Mouse (Mus musculus): ENCODE results near the gene Sfxn2. TPM values are rescaled to one million over a fixed set of nuclear protein-coding genes. Genes with fewer than 3 reads are reported as not detected.

Sfxn2 gene
- total and polyA plus RNA-seq, 3 experiments = 20.3 to 36.6 (median 21.2) TPM

GRCm38 (mm10) chr19:46572951-46573937 lies at the start of gene Sfxn2, which contains the start of gene Arl3 (continued):
- no peak for TF ChIP-seq MYB (IDR thresholded peaks at IDR 0.05; ENCODE audit: low read depth, low read length)

GRCm38 (mm10) chr19:46523480-46524151 lies 49.5 kb upstream of the Sfxn2 start:
- DNase-seq (ENCODE audit: low read depth, low spot score) = no peak
- peaks cover 0 to 4% of the 10 kb centered on the region in 2 experiments; a peak in 2 of 4 replicates for H3K36me3 ChIP-seq (ENCODE audit: control insufficient read depth in 1 of 2, insufficient read depth in 2 of 2, low read length in 2 of 2)
- TF ChIP-seq RAD21 (IDR thresholded peaks at IDR 0.05; ENCODE audit: low read depth, low read length) = no peak
- no peak for TF ChIP-seq GATA1 (IDR thresholded peaks at IDR 0.05; ENCODE audit: low read depth, low read length)
- no peak for TF ChIP-seq MYB (IDR thresholded peaks at IDR 0.05; ENCODE audit: low read depth, low read length)
- no peaks in the 10 kb centered on the region for H3K27me3 ChIP-seq (ENCODE audit: control insufficient read depth in 1 of 2, insufficient read depth in 2 of 2, low read length in 2 of 2)
- no peaks in the 10 kb centered on the region for H3K9me3 ChIP-seq (replicated peaks; ENCODE audit: insufficient read depth, low read length)
- H3K27ac ChIP-seq (ENCODE audit: control insufficient read depth, low read depth, low read length) = no peak overlapping the region
- peaks cover 6 to 26% of the 10 kb centered on the region in 2 experiments for H3K4me1 ChIP-seq (ENCODE audit: control insufficient read depth in 1 of 2, insufficient read depth in 2 of 2, low read length in 2 of 2)
- H3K9ac ChIP-seq (ENCODE audit: control insufficient read depth, low read depth, low read length, poor library complexity, severe bottlenecking) = no peak overlapping the region
- no peak overlapping the region for H3K4me3 ChIP-seq (ENCODE audit: control insufficient read depth in 1 of 2, insufficient read depth in 1 of 2, low read depth in 2 of 2, low read length in 2 of 2)
- H3K79me2 ChIP-seq (ENCODE audit: control insufficient read depth, insufficient read depth, low read length, poor library complexity) = no peaks in the 10 kb centered on the region

GRCm38 (mm10) chr19:46524152-46524544 lies 49.0 kb upstream of the Sfxn2 start:
- H3K9me3 ChIP-seq (replicated peaks; ENCODE audit: insufficient read depth, low read length) = no peaks in the 10 kb centered on the region
- no peaks in the 10 kb centered on the region for H3K79me2 ChIP-seq (ENCODE audit: control insufficient read depth, insufficient read depth, low read length, poor library complexity)
- no peak overlapping the region for H3K27ac ChIP-seq (ENCODE audit: control insufficient read depth, low read depth, low read length)
- DNase-seq (ENCODE audit: low read depth, low spot score) = no peak
- H3K27me3 ChIP-seq (ENCODE audit: control insufficient read depth in 1 of 2, insufficient read depth in 2 of 2, low read length in 2 of 2) = no peaks in the 10 kb centered on the region
- H3K9ac ChIP-seq (ENCODE audit: control insufficient read depth, low read depth, low read length, poor library complexity, severe bottlenecking) = no peak overlapping the region
- H3K4me1 ChIP-seq (ENCODE audit: control insufficient read depth in 1 of 2, insufficient read depth in 2 of 2, low read length in 2 of 2) = peaks cover 6 to 26% of the 10 kb centered on the region in 2 experiments
- H3K4me3 ChIP-seq (ENCODE audit: control insufficient read depth in 1 of 2, insufficient read depth in 1 of 2, low read depth in 2 of 2, low read length in 2 of 2) = no peak overlapping the region
- peaks cover 0 to 7% of the 10 kb centered on the region in 2 experiments; a peak in 2 of 4 replicates for H3K36me3 ChIP-seq (ENCODE audit: control insufficient read depth in 1 of 2, insufficient read depth in 2 of 2, low read length in 2 of 2)
- TF ChIP-seq MAX (IDR thresholded peaks at IDR 0.05; ENCODE audit: low read length) = no peak
- no peak for TF ChIP-seq POLR2A (IDR thresholded peaks at IDR 0.05; ENCODE audit: control insufficient read depth in 1 of 2, insufficient read depth in 1 of 2, low read depth in 1 of 2, low read length in 2 of 2, poor library complexity in 1 of 2)
- no peak for TF ChIP-seq EP300 (IDR thresholded peaks at IDR 0.05; ENCODE audit: low read depth in 1 of 2, low read length in 2 of 2)
- TF ChIP-seq E2F4 (IDR thresholded peaks at IDR 0.05; ENCODE audit: borderline replicate concordance, low read depth, low read length) = no peak
- no peak for TF ChIP-seq RAD21 (IDR thresholded peaks at IDR 0.05; ENCODE audit: low read depth, low read length)
- no peak for TF ChIP-seq MYB (IDR thresholded peaks at IDR 0.05; ENCODE audit: low read depth, low read length)

All from MEL (cell line).